Mouse (Mus musculus): ENCODE results near the gene Ivns1abp.
"Not testable (repeated sequence)": the region's sequence is repeated elsewhere in the genome, so short reads cannot be mapped to it uniquely, and the experiment has no call there.

The Ivns1abp gene

DNA sequence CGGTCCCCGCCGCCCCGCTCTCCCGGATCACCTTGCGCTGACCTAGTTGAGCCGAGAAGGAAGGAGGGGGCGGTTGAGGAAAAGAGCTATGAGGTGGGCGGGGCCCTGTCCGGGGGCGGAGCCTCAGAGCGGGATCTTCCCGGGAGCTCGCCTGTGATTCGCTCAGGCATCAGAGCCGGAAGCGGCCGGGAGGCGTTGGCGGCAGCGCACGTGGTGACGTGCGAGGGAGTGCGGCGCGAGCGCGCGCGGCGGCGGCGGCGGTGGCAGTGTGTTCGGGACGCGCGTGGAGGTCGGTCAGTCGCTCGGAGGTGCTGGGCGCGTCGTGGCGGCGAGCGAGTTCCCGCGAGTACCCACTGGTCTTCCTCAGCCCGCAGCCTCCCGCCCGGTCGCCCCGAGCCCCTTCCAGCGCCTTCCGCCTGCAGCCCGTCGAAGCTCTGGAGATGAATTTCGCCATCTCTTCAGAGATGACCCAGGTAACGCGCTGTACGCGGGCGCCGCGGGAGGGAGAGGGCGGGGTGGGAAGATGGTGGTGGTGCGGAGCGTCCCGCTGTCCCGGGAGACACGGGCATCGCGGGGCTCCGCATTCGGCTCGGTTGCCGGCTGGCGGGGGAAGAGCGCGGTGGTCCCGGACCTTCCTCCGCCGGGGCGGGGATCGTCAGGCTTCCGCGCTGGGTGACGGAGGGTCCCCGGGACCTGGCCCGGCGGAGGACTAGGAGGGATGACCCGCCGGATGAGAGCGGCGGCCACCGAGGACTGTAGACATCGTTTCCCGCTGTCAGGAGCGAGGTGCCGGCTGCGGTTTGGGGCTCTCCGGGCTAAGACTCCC is at the start of gene Ivns1abp:
TSS of gene Ivns1abp (plus strand) at position 195 of the 826 bp plus-strand sequence.
- in situ Hi-C loops (cut with MboI; ENCODE audit: low sequenced_read_pairs): no loop called here

DNA sequence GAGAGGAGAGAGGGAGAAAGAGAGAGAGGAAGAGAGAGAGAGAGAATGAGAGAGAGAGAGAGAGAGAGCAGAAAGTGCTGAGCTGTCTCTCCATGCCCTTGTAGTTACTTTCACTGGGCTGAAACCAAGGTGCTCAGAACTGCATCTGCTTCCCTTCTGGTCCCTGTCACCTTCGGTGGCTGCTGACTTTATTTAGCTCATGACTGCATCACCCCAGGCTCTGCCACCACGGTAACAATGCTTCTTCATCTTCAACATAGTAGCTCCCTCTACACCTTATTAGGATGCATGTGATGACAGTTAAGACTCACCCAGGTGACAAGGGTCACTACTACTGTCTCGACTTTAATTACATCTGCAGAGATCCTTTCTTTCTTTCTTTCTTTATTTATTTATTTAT is 48.8 kb upstream of the Ivns1abp start:
- in situ Hi-C loops (cut with MboI; ENCODE audit: low sequenced_read_pairs): no loop called here

DNA sequence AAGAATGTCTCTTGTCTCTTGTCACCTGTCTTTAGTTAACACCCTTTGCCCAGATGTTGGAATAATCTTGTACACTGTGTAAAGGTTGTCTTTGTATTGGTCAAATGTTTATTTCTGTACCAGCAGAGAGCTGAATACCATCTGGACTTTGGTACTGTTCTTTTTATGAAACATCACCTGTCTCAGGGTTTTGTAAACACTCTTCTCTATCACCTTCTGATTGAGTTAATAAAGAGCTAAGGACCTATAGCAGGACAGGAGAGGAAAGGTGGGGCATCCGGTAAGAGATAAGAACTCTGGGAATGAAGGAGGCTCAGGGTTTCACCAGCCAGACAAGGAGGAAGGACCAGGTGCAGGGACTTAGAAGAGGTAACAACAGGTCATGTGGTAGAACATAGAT is 47.7 kb upstream of the Ivns1abp start:
- in situ Hi-C loops (cut with MboI; ENCODE audit: low sequenced_read_pairs): no loop called here

DNA sequence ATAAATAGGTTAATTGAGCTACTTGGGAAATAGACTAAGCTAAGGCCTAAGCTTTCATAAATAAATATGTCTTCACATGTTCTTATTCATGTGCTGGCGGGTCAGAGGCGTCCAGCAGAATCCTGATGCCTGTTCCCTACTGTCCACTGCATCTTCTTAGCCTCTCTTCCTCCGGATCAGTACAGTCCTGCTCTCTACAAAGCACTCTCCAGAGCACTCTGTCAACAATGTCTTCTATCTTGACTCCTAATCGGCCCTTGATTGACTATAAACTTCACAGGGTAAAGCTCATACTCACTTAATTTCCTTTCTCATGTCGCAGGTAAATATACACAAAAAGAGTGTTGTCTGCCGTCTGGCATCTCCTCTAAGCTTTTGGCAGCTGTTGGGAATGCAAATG is 47.3 kb upstream of the Ivns1abp start:
- in situ Hi-C loops (cut with MboI; ENCODE audit: low sequenced_read_pairs): no loop called here

DNA sequence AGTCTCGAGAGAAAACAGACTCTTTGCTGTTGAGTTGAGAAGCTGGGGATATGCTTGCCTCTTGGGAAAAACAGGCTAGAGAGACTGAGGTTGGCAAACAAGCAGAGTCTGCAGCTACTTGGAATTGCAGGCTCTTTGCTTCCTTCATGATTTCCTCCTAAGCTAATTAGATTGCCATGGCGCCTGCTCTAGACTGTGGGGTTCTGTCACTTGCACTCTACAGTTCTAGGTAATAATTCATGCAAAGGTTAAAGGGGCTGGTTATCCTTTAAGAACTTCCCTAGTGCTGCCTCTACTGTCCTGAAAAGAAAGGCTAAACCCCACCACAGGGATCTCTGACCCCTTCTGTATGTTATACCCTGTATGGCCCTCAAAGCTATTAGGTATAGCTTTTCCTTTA is 46.7 kb upstream of the Ivns1abp start:
- in situ Hi-C loops (cut with MboI; ENCODE audit: low sequenced_read_pairs): no loop called here

DNA sequence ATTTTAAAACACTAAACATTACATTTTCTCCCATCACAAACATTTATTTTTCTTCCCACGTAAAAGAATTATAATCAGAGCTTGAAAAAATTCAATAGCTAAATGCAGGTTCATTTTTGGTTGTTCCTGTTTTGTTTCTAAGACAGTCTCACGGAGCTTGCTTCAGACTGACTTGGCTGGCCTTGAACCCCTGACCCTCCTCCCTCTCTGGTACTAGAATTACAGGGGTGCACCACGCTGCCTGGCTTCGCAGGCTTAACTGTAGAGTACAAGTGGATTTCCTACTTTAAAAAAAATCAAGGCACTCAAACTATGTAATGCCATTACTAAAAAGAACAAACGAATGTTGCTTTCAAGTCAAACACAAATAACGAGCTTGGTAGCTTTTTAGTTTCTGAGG is 42.8 kb upstream of the Ivns1abp start:
- in situ Hi-C loops (cut with MboI; ENCODE audit: low sequenced_read_pairs): no loop called here

DNA sequence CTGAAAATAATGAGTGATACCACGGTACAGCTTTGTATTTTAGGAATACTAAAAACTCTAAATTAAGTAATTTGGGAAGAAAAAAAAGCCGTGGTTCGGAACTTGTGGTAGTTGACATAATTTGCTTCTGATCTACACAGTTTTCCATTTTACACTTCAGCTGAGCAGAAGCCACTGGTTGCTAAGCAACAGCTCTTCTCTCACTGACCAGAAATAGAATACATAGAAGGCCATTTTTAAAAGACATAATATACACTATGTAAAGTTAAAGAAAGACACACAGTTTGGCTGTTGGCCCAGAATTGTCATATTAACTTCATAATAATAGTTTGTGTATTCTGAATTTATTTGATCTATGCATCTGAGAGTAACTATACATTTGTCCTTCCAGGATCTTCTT is 42.4 kb upstream of the Ivns1abp start:
- in situ Hi-C loops (cut with MboI; ENCODE audit: low sequenced_read_pairs): no loop called here

DNA sequence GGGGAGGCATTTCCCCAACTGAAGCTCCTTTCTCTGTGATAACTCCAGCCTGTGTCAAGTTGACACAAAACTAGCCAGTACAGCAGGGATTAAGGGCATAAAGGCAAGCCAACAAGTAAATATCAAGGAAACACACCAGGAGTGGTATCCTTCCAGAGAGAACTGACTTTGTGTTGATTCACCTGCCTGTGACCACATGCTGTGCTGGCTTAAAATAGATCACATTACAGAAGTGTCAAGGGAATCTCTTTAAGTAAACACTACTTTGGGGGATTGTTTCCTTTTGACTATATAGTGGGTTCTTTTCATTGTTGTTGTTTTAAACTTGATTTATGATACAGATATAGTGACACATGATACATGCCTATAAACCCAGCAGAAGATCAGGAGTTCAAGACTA is 41.0 kb upstream of the Ivns1abp start:
- in situ Hi-C loops (cut with MboI; ENCODE audit: low sequenced_read_pairs): no loop called here

DNA sequence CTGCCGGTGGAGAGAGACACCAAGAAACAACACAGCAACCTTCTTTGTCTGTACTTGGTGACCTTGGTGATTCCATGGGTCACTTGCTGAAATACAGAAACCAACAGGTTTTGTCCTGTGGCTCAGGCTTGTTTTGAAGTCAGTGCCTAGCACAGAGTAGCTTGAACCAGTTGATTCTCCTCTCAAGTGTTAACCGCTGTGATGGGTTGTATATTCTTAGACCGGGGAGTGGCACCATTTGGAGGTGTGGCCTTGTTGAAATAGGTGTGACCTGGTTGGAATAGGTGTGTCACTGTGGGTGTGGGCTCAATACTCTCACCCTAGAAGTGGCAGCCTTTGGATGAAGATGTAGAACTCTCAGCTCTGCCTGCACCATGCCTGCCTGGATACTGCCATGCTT is 39.3 kb upstream of the Ivns1abp start:
- in situ Hi-C loops (cut with MboI; ENCODE audit: low sequenced_read_pairs): not testable (repeated sequence)

DNA sequence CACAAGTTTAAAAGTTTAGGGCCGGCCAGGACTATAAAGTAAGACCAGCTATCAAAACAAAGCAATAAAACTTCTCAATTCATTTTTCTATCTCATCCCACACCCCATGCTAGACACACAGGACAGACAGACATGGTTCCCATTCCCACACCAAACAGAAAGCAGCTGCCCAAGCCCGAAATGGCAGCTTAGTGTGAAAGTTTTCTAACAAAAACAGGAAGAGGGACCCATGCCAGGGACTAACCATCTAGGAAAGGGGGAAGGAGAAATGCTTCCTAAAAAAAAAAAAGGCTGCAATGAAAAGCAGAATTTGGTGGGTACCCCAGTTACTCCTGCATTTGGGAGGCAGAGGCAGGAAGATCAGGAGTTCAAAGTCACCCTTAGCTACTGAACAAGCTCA is 37.2 kb upstream of the Ivns1abp start:
- in situ Hi-C loops (cut with MboI; ENCODE audit: low sequenced_read_pairs): no loop called here

DNA sequence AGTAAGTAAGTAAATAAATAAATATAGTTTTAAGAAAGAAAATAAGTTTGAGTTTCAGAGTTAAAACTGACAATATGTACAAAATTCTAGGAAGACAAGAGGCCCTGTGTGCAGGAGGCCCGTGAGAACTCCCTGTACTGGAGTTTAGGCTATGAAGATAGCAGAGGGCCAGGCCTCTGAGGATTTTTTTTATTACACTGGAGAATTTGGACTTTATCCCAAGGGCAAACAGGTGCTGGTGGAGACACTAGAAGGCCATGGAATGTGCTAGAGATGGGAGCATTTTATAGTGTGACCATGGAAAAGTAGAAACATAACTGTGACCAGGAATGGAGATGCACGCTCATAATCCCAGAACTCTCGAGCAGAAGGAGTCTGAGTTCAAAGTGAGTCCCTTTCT is 36.5 kb upstream of the Ivns1abp start:
- in situ Hi-C loops (cut with MboI; ENCODE audit: low sequenced_read_pairs): no loop called here

DNA sequence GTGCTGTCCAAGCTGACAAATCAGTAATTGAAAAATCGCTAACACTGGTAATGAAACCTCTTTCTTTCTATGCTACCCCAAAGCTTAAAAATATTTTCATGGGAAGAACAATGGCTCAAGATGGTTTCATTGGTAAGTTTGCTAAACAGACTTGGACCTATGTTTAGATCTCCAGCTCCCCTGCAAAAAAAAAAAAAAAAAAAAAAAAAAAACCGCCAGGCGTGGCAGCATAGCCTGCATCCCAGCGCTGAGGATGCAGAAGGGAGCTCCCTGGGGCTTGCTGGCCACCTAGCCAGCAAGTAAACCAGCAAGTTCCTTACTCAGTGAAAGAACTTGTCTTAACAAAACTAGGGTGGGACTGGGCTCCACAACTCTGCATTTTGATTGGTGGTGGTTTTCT is 35.8 kb upstream of the Ivns1abp start:
- in situ Hi-C loops (cut with MboI; ENCODE audit: low sequenced_read_pairs): no loop called here

DNA sequence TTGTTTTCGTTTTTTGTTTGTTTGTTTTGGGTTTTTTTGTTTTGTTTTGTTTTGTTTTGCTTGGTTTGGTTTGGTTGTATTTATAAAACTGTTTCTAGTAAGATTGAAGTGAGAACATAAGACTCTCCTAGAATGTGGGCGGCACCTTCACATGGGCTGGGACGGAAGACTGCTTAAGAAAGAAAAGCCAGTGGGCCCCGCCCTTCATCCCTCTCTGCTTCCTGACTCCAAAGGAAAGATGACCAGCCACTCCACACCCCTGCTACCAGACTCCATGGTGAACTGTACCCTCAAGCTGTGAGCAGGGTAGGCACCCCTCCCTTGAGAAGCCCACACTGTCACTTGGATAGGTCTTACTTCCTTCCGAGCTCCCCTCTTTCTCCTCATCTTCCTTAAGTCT is 33.8 kb upstream of the Ivns1abp start:
- in situ Hi-C loops (cut with MboI; ENCODE audit: low sequenced_read_pairs): no loop called here

DNA sequence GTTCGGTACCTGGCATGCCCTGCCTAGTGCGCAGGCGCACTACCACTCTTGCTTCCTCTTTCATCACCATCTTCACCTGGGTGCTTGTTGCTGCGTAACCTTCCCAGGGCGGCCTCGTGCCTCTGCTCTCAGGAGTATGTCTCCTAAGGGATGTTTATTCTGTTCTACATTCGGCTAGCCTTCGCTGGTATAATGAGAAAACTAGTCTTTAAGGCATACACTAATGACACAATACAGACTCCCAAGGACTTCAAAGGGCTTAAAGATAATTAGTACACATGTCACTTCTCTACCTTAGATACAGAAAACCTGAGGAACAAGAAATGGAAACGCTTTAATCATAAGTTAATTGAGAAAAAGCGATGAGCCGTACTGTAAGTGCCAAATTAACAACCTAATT is 32.9 kb upstream of the Ivns1abp start:
- in situ Hi-C loops (cut with MboI; ENCODE audit: low sequenced_read_pairs): no loop called here

DNA sequence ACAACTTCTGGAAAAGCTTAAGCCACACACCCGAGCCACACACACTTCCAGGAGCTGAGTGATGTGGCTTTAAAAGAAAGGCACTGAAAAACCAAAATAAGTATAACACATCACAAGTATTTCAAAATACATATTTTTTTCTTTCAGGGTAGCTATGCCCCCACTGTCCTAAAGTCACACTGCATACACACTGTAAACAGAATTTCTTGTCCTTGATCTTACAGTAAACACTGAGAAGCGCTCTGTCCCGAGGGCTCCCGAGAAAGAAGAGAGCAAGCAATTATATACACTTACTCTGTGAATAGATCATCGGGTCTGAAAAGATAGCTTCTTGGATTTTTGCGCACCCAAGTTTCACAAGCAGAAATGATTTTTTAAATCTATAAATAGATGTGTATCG is 25.0 kb upstream of the Ivns1abp start:
- in situ Hi-C loops (cut with MboI; ENCODE audit: low sequenced_read_pairs): no loop called here

DNA sequence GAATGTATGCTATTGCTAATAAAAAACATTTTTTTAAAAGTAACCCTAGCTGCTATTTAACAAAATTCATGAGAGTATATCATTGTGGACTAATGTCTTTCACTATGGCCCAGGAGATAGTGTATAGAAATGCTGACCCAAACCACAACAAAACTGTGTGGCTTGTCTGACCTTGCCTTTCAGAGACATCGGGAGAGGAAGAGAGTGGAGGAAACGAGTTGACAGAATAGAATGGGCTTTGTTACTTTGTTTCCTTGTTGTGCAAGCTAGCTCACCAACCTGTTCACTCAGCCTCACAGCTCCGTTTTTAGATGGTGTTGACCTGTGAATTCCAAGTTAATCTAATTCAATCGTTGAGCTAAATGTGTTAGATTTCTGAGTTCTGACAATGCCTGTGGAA is 23.9 kb upstream of the Ivns1abp start:
- in situ Hi-C loops (cut with MboI; ENCODE audit: low sequenced_read_pairs): no loop called here

DNA sequence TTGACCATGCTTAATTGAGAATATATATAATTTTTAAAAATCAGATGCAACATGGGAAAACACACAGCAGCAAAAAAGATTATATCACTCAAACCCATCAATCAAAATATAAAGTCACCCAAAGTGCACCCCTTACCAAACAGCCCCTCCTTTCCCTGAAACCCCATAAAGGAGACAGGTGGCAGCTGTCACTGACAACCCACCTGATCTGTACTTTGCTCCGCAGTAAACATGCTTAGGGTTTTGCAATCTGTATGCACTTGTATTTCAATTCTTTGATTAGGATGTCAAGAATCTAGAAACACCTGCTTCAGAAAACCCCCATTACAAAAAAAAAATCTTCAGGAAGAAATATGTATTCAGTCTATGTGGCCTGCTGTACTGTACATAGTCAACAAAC is 18.9 kb upstream of the Ivns1abp start:
- in situ Hi-C loops (cut with MboI; ENCODE audit: low sequenced_read_pairs): no loop called here

DNA sequence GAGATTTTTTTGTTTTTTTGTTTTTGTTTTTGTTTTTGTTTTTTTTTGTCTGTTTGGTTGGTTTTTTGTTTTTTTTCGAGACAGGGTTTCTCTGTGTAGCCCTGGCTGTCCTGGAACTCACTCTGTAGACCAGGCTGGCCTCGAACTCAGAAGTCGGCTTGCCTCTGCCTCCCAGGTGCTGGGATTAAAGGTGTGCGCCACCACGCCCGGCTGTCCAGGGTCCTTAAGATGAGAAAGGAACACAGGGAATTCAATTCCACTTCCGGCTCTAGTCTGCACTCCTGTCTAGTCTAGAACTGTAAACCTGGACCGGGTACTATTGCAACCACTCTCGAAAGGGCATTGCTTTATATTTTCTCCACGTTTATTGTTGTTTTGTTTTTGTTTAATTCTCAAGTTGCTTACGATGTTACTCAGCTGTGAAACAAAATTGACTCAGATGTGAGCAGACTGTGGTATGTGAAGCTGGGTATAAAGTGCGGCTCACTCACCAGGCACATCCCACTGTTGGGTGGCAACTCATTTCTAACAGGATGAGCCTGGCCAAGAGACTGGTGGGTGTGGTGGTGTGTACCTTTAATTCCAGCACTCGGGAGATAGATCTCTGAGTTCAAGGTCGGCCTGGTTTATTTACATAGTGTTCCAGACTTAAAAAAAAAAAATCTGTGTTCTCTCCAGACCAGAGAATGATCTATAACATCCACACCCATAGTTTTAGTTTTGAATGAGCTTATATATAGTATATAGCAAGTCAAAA is 15.8 kb upstream of the Ivns1abp start:
- in situ Hi-C loops (cut with MboI; ENCODE audit: low sequenced_read_pairs): no loop called here

DNA sequence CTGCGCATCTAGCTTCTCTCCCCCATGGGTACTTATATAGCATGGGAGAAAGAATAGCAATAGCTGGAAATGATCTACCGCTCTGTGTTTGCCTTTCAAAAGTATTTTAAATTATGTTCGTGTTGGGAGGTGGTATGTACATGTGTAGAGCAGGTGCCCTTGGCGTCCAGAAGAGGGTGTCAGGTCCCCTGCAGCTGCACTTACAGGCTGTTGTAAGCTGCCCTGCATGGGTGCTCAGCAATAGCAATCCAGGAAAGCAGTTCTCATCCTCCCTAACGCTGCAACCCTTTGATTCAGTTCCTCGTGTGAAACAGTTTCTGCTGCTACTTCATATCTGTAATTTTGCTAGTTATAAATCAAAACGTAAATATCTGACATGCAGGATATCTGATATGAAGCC is 14.7 kb upstream of the Ivns1abp start:
- in situ Hi-C loops (cut with MboI; ENCODE audit: low sequenced_read_pairs): no loop called here

DNA sequence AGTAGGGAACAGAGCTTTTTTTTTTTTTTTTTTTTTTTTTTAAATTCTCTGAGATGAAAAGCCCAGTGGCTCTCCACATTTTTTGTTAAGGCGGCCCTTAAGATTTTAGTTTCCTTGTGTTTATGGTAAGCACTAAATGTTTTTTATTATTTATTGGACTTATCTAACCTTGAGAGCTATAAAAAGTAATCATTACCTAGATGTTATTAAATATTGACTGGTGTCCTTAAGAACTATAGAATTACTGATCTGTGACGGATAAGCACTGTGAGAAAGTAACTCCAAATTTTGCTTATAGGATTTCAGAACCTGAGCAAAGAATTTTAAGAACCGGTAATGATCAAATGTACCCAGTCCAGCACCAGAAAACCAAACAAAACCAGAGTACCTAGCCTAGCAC is 11.5 kb upstream of the Ivns1abp start:
- in situ Hi-C loops (cut with MboI; ENCODE audit: low sequenced_read_pairs): no loop called here

DNA sequence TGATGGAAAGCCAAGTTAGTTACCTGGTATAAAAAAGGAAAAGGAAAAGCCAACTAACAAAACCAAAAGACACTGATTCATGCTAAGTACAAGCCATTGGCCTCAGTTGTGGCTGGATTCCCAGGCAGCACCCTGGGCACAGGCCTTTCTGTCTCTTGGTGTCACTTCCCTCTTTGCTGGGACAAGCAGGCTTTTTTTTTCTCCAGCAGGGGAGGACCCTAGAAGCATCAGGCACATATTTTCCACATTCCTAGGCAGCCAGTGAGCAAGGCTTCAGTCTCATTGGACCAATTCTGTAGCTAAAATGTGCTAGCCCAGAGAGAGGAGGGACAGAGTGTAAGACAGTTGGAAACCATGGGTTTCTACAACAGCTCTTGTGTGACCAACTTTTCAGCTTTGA is 6.0 kb upstream of the Ivns1abp start:
- in situ Hi-C loops (cut with MboI; ENCODE audit: low sequenced_read_pairs): no loop called here

DNA sequence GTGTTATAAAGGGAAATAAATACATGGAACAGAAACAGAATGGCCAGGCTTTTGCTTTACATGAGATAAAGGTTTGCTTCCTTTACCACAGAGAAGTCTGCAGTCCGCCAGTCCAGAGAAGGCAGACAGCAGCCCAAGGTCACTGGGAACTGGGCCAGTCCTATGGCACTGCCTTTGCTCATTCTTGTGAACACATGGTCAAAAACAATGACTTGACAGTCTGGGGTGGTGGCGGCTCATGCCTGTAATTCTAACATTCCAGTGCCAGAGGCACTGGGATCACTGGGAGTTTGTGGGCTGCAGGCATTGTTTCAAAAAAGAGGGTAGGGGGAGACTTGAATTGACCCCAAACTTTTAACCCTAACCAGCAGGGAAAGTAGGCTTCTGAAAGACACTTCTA is 5.3 kb upstream of the Ivns1abp start:
- in situ Hi-C loops (cut with MboI; ENCODE audit: low sequenced_read_pairs): no loop called here
